Mouse (Mus musculus) v-Abl transformed pro-B cells (cell line): ENCODE measurements around the gene Fcrl5.

Source experiments
- in situ Hi-C, 2 experiments: fragments of 400-800 bp; cut with MboI; formaldehyde crosslinking; loops; one replicate each; pipeline ENCODE4 v1.15.1; 2025; ENCODE audit not compliant: unreplicated experiment in 2 of 2

Gene Fcrl5

DNA sequence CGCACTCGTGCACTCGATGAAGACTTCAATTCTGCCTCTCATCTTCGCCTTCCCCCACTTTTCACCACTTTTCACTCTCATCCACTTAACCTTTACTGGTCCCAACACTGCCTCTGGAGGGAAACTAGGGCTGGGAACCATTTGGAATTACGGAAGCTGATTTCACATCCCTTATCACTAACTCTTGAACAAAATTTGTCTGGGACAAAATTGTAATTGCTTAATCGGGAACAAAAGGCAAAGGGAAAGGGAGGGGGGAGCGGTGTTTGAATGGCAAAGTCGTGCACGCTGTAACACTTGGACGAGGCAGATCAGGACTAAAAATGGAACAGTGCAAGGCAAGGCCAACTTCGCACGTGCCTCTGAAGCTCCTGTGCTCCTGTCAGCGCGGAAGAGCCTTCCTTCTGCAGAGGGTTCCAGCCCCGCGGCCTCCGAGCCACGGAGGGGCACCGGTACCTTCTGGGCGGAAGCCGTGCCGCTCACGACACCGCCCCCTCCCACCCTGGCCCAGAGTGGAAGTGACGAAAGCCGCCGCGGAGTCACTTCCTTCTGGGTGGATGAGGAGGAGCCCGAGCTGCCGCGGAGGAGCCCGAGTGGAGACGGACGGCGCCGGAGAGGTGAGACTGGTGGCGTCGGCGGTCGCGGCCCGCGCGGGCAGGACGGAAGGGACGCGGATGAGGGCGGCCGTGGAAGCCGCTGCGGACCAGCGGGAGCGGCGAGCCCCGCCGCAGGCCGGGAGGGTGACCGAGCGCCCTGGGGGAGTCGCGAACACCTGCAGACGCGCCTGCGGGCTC, 89.7 kb downstream of the Fcrl5 start, which contains the start of gene Etv3:
TSS of gene Etv3 (plus strand) at position 365 of the 794 bp plus-strand sequence.
- in situ Hi-C loops = no loop called here

DNA sequence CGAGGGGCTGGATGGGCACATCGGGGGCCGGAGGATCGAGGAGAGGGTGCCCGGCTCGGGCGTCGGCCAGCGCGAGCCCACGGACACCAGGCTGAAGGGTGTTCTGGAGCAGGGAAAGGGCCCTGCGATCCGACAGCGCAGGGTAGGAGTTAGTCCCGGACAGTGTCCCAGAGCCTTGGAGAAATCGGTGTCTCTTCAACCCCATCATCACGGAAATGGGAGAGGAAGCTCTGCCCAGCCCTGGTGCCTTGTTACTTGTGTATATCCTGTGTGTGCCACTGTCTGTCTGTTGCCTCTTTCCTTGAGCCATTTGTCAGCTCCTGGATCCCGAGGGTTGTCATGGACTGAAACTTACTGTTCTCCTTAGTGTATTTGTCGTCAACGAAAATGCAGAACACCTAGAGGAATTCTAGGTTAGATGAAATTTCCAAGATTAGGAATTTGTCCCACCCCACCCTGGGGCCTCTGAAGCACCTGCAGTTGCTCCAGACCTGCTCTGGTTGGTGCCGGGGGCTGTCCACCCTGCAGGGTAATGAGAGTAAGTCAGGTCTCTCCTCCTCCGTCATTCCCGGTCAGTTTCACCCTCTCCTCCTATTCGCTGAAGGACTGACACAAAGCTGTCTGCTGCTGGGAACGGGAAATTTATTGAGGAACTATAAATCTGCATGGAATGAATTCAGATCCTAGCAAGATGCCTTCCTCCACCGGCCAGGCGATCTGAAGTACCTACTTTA, 90.4 kb downstream of the Fcrl5 start:
- in situ Hi-C loops = no loop called here

DNA sequence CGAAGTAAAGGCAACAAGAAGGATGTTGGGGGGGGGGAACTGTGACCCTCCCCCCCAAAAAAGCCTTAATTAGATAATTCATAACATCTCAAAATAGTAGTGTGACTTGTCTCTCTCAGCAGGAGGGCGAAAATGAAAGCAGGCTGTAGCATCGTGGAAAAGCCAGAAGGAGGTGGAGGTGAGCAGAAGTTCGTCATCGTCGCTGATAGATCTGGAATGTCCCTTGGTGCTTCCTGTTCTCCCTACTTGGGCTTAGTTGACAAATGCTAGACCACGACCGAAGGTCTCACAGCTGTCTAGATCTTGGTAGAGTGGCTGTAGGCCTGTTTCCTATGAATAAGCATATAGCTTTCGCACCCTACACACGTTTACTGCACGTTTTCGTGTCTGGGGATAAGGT, 91.6 kb downstream of the Fcrl5 start:
- in situ Hi-C loops = no loop called here

DNA sequence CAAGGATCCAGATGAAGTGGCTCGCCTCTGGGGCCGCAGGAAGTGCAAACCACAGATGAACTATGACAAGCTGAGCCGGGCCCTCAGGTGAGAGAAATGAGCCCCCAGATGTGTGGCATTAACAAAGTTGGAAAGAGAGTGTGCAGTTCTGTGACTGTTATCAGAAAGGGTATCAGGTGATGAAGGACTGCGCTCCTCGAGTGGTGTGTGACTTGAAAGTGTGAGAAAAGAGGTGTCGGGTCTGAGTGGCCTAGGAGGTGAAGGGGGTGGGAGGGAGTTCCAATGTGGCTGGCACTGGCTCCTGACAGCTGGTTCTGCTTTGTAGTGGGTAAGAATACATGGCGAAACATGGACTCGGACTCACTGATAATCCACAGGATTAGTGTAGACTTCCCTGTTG, 92.4 kb downstream of the Fcrl5 start:
- in situ Hi-C loops = no loop called here

DNA sequence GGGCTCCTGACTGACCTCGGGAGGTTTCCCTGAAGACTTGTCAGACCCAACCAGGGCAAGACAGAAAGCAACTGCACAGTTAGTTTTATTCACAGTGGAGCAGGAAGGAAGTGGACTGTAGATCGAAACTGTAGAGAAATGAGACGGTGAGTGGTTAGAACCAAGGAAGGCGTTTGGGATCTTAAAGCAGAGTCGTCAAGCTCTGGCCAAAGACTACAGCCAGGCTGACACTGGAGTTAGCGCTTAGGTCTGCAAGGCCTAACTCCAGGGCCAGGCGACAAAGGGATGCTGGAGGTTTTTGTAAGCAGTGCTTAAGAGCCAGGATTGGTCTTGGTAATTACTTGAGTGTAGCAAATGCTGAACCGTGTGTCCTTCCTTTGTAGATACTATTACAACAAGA, 93.3 kb downstream of the Fcrl5 start:
- in situ Hi-C loops = no loop called here

DNA sequence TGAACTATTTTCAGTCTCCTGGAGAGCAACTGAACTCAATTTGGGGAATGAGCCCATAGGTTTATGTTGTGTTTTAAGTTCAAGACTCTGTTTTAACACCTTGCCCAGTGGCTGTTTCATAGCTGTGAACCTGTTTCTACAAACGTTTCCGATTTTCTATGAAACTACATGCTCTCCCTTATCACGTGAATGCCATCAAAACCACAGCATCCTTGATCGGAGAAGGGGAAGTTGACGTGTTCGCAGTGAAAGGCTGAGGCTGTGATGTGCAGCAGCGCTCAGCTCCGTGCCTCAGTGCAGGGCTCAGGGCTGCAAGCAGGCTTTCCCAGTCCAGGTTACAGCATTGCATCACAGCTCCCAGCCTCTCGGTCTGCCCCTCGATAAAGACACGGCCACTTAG, 94.0 kb downstream of the Fcrl5 start:
- in situ Hi-C loops = no loop called here

DNA sequence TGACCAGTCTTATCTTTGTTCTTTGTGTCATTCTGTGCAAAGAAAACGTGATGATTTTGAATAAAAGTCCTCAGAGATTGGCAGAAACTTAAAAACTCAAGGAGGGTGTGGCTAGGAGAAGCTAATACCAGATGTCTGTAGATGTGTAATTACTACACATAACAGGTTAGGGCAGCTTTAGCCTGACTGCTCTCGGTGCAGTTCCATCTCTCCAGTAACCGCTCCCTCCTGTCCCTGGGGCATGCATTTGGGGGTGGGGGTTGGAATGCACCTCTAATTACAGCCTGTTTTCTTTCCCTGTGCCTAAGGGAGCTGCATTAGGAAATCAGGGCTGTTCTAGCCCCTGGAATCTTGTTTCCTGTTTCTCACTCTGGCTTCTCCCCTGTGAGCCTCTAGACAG, 94.7 kb downstream of the Fcrl5 start:
- in situ Hi-C loops = no loop called here

DNA sequence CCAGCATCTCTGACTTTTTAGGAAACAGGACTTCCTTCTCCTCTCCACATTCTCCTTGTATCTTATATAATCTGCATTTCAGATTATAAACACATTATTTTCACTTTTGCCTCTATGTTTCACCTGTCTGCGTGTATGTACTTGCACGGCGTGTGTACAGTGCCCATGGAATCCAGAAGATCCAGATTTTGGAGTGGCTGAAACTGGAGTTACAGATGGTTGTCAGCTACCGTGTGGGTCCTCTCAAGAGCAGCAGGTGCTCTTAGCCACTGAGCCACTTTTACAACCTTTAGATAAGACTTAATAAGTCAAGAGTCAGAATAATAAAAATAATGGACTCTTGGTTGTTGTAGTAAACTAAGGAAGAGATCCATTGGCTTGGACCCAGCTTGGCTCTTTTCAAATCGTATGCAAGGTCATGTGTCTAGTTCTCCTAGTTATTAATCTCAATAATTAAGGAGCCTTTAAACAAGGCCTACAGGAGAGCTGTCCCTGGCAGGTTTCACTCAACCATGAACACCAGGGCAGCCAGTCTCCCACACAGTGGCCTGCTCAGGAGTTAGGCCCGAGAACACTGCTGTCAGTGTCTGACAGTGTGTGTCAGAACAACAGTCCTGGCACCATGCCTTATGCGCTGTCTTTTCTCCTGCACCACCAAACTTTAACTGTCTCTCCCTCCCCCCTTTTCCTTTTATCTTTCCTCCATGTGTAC, 98.2 kb downstream of the Fcrl5 start:
- in situ Hi-C loops = no loop called here

DNA sequence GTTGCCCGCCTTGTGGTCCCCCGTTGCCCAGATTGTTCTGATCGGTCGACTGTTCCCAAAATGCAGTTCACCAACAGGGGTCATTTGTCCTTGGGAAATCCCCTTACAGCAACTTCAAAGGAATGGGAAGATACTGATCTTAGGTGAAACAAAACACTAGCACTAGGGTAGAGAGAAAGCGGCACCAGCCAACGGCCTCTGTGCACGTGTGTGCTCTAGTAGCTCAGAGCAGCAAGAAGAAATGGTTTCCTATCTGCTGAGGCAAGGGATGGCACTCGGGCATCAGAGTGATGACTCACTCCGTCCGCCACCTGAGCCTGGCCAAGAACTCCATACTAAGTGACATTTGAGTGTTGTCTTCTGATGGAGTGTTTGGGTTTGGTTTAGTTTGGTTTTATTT, 102.5 kb downstream of the Fcrl5 start:
- in situ Hi-C loops = no loop called here

DNA sequence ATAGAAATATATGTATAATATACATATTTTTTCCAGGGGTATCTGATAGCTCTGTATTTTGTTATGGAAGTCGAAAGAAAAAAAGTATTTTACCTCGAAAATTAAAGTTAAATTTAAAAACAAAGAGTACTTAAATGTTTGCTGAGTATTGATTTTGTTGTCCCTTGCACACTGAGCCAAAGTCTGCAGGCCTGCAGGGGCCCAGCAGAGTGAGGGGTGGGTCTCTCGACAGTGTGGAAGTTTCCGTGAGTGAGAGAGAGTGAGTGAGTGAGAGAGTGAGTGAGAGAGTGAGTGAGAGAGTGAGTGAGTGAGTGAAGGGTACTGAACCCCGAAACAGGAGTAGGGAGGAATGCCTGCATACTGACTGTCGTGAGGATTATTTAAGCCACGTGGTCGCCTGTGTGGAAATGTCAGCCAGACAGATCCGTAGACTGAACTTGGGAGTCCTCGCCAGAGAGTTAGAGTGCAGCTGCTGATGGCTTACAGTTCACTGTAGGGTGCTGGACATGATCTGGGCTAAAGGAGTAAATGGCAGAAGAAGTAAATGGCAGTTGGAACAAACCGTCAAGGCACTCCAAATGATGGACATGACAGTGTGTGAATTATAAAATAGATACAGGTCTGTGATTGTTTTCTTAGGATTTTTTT, 104.6 kb downstream of the Fcrl5 start:
- in situ Hi-C loops = no loop called here

DNA sequence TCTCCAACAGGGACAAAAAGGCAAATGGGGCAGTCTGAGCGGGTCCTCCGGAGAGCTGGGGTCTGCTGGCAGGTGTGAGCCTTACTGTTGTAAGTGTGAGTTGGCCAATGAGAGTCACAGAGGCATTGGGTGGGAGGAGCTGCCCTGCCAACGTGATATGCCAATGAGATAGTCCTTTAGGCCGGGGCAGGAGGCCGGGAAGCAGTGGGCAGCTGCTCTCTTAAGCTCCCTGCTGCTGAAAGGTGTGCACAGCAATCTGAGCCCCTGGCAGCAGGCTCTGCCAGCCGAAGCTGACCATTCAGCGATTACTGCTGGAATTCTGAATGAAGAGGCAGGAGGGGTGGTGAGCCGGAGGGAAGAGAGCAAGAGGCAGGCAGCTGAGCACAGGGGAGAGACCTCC, 105.1 kb downstream of the Fcrl5 start:
- in situ Hi-C loops = no loop called here

DNA sequence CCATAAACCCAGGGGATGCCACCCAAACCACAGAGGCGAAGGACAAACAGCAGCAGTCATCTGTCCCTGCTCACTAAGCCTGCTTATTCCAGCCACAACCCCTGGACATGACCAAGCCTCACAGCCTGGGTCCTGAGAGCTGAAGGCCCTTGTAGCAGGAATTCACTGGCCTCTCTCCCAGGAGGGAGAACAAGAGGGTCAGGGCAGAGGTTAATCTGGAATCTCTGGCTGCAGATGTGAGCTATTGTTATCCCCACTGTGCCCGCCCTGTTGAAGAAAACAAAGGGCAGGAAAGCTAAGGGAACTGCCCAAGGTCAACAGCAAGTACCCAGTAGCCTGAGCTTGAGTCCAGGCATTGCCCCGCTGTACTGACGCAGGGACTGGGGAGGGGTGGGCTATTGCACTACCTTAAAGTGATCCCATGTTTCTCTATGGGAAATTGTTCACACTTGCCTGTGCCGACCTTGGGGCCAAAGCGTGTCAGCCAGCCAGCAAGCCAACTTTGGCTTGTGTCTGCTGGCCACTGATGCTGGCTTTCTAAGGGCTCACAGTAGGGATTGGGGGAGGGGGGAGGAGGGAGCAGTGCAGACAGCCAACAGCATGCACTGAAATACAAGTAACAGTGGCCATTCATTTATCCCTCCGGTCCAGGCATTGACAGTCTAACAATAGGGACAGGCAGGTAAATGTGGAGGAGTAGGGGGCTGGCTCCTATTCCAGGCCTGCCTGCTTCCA, 107.1 kb downstream of the Fcrl5 start:
- in situ Hi-C loops = no loop called here

DNA sequence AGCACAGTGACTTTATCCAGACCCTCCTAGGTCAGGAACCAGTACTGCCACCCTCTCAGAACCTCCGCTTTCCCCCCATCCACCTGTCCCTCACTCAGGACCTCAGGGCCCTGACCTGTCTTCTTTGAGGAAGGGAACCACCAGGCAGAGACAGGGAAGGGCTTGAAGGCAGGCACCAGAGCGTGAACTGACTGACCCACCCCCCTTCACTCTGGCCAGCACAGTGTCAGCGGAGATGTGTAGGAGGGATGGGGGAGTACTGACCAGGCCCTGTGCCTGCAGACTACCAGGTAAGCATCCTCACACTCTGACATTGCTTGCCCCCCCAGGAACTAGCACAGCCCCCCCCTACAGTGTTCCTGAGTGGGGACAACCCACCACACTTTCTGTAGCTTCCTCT, 110.0 kb downstream of the Fcrl5 start:
- in situ Hi-C loops = no loop called here

DNA sequence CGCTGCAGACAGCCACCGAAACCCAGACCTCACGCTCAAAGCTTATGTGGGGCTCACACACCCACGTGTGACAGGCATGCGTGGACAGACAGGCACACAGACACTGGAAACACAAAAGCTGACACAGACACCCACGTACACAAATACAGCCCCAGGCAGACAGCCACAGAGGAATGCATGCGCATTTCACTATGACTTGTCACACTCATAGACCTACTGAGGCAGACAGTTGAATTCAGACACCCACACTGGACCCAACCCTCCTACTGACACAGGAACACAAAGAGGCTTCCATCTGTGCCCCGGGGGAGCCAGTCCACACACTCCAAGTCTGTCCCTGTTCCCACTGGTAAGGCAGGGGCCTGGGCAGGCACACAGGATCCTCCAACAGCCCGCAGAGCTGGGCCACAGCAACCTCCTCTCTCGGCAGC, 110.7 kb downstream of the Fcrl5 start:
- in situ Hi-C loops = no loop called here

DNA sequence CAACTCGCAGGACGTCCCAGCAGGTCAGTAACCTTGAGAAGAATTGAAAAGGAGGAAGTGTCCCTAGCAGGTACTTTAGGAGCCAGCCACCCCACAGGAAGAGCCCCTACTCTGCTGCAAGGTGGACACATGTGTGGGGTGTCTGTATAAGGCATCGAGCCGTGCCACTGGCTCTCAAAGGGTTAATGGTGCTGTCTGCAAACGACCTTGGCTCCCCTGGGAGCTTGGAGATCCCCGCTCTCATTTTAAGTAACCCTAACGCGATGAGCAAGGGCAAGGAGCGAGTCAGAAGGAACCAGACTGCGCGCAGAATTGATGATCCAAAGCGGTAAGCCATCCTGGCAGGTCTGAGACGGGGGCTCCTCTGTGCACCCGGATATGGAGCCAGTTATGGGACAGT, 114.3 kb downstream of the Fcrl5 start:
- in situ Hi-C loops = no loop called here
